Mouse (Mus musculus) liver, adult 2 months (tissue): ENCODE results near the gene Entpd3. TPM values are rescaled to one million over a fixed set of nuclear protein-coding genes. Genes with fewer than 3 reads are reported as not detected.

ENCODE experiments used
- DNase-seq: peaks from one replicate; pipeline ENCODE4 v3.0.0-alpha.2; 2011; ENCODE audit warnings: low read depth, low spot score; ENCODE audit errors: extremely low read depth
- H3K27ac ChIP-seq: fragments of 200-500 bp; replicated peaks from 2 replicates; pipeline ENCODE4 v1.5.1; 2012; ENCODE audit warnings: low read depth, mild to moderate bottlenecking, control low read depth, inconsistent platforms, low read length; ENCODE audit not compliant: insufficient read depth
- H3K27me3 ChIP-seq: fragments of 200-500 bp; 2 replicates; pipeline ENCODE4 v1.6.1; 2012; ENCODE audit warnings: mild to moderate bottlenecking, moderate library complexity, low read length, inconsistent platforms; ENCODE audit not compliant: control insufficient read depth, insufficient read depth
- H3K36me3 ChIP-seq: fragments of 200-500 bp; 2 replicates; pipeline ENCODE4 v1.6.1; 2012; ENCODE audit warnings: low read length, inconsistent platforms; ENCODE audit not compliant: control insufficient read depth, insufficient read depth
- H3K4me1 ChIP-seq: fragments of 200-500 bp; 2 replicates; pipeline ENCODE4 v1.6.1; 2011; ENCODE audit warnings: low read length; ENCODE audit not compliant: control insufficient read depth, insufficient read depth
- H3K4me3 ChIP-seq: fragments of 200-500 bp; 2 replicates; pipeline ENCODE4 v1.5.1; 2011; ENCODE audit warnings: low read depth, mild to moderate bottlenecking, control low read depth, low read length, moderate library complexity; ENCODE audit not compliant: insufficient read depth
- H3K79me2 ChIP-seq: fragments of 200-500 bp; 2 replicates; pipeline ENCODE4 v1.6.1; 2012; ENCODE audit warnings: inconsistent platforms, mild to moderate bottlenecking, low read length, moderate library complexity; ENCODE audit not compliant: control insufficient read depth, insufficient read depth
- H3K9ac ChIP-seq: fragments of 200-500 bp; 2 replicates; pipeline ENCODE4 v1.6.1; 2012; ENCODE audit warnings: low read depth, mild to moderate bottlenecking, control low read depth, inconsistent platforms, low read length
- CTCF ChIP-seq: fragments of 200-500 bp; IDR thresholded peaks from 2 replicates; pipeline ENCODE4 v1.5.1; 2011; ENCODE audit warnings: low read depth, low read length, control low read depth
- POLR2A ChIP-seq: fragments of 200-500 bp; IDR thresholded peaks from 2 replicates; pipeline ENCODE4 v1.6.1; 2011; ENCODE audit warnings: low read length, control low read depth; ENCODE audit not compliant: insufficient read depth; ENCODE audit errors: extremely low read depth
- WGBS: fragments of 180-500 bp; shearing (Covaris S2); methylation state at CpG from one replicate; pipeline ENCODE4 v1.1.7; 2018; 5-methylcytosine and 5-hydroxymethylcytosine counted together
- polyA plus RNA-seq: library from polyadenylated mRNA; depleted of rRNA; stranded (reverse); fragments of >200 nt; gene quantifications from 2 replicates; pipeline ENCODE4 v1.2.3, GENCODE M21; 2012
- total RNA-seq: library from RNA; depleted of rRNA; stranded (reverse); fragments of >200 nt; gene quantifications from 2 replicates; pipeline ENCODE4 v1.2.3, GENCODE M21; 2014

The Entpd3 gene
- total and polyA plus RNA-seq, 2 experiments = not detected

GRCm38 (mm10) chr9:120564247-120564646 lies 24.6 kb downstream of the Entpd3 start:
- Histone ChIP-seq H3K4me1 (no peaks in the 10 kb centered on the region), H3K27me3 (no peaks in the 10 kb centered on the region), H3K36me3 (no peaks in the 10 kb centered on the region), H3K4me3 (no peak overlapping the region), H3K79me2 (no peaks in the 10 kb centered on the region), H3K9ac (no peak overlapping the region), H3K27ac (no peak overlapping the region)
- WGBS = 80% methylated on average over 2 of the region's 2 CpGs
- DNase-seq = no peak
- no peak for TF ChIP-seq CTCF
- no peak for TF ChIP-seq POLR2A

DNA sequence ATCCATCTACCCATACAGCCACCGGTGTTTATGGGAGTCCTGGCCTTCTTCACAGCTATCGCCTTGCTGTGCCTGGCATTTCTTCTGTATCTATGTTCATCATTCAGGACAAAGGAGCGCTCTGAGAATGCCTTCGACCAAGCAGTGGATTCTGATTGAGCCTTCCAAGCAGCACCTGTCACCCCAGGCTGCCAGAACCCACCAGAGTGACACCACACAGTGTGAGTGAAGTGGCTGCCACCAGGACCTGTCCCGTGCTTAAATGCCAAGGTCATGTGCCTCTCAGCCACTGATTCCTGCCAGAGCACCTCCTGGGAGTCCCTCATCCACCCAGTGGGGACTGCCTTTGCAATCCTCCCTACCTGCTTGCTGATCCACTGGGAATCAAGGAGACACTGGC lies 26.8 kb downstream of the Entpd3 start:
- Histone ChIP-seq H3K4me1 (0 out of 2 replicates have a peak, but pooled peaks cover 2% of the 10 kb centered on the region), H3K9ac (no peak overlapping the region), H3K4me3 (no peak overlapping the region), H3K27me3 (no peaks in the 10 kb centered on the region), H3K27ac (no peak overlapping the region), H3K79me2 (peaks cover under 1% of the 10 kb centered on the region; the same call in 1 of the 2 replicates), H3K36me3 (no peaks in the 10 kb centered on the region)
- WGBS = 70% methylated on average over 5 of the region's 5 CpGs
- TF ChIP-seq POLR2A (no peak), CTCF (no peak)
- no peak for DNase-seq

DNA sequence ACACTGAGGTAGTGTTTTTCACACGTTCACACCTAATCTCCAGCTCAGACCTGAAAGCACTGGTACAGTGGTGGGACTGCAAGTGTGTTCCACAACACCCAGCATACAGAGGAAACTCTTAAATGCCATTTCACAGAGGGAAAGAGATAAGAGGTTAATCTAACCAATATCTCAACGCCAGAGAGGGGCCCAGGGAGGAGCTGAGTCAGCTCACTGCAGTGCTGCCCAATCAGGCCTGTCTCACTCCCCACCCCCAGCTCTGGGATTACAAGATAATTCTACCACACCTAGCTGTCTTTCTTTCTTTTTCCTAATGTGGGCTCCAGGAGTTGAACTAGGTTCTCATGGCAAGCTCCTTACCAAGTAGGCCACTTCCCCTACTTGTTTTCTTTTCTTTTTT lies 29.3 kb downstream of the Entpd3 start:
- Histone ChIP-seq H3K9ac (no peak overlapping the region), H3K4me1 (peaks cover 5% of the 10 kb centered on the region), H3K27ac (no peak overlapping the region), H3K4me3 (no peak overlapping the region), H3K27me3 (no peaks in the 10 kb centered on the region), H3K79me2 (peaks cover 10% of the 10 kb centered on the region; the same call in 1 of the 2 replicates), H3K36me3 (peaks cover 14% of the 10 kb centered on the region; the same call in 1 of the 2 replicates)
- 64% methylated on average over 2 of the region's 2 CpGs for WGBS
- DNase-seq = no peak
- TF ChIP-seq POLR2A (no peak), CTCF (no peak)

DNA sequence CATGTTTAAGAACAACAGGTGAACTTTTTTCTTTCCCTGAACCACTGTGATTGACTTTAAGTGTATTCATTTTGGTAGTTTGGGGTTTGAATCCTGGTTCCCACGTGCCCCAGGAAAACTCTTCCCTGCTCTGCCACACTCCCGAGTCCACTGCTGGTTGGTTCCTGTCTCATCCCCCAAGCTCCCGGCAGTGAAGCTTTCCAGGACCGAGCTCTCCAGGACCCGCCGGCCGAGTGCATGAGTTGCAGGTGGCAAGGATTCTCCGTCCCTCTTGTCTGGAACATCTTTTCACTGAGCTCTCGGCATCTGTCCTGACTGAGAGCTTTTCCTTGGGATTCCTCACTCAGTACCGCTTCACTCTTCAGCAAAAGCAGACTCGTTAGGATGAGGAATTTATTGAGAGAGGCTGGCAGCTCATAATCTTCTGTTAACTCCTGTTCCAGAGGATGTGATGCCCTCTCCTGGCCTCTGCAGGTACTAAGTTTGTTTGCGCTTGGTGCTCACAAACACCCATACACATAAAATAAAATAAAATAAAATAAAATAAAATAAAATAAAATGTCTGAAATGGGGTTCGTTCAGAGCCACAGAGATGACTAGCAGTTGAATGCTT lies 30.2 kb downstream of the Entpd3 start:
- DNase-seq = peak; percentile 15
- H3K27ac ChIP-seq = no peak overlapping the region
- H3K4me1 ChIP-seq = peaks cover 5% of the 10 kb centered on the region
- H3K79me2 ChIP-seq = peaks cover 10% of the 10 kb centered on the region; the same call in 1 of the 2 replicates
- H3K36me3 ChIP-seq = peaks cover 19% of the 10 kb centered on the region; the same call in 1 of the 2 replicates
- no peak overlapping the region for H3K4me3 ChIP-seq
- WGBS = 73% methylated on average over 13 of the region's 13 CpGs
- H3K27me3 ChIP-seq = no peaks in the 10 kb centered on the region
- no peak overlapping the region for H3K9ac ChIP-seq
- TF ChIP-seq POLR2A = no peak
- no peak for TF ChIP-seq CTCF

DNA sequence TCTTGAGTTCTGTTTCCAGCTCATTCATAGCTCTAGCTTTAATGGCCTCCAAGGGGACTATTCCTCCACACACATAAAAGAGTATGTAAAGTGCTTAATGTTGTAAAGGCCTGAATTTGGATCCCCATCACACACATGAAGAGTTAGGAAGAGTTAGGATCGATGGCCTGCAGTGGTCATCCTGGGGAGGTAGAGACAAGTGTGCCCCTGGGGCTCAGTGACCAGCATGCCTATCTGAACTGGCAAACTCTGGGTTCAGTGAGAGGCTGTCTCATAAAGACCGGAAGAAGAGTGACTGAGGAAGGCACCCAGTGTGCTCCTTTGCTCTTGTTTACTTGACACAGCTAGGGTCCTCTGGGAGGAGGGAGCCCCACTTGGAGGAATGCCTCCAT lies 30.7 kb downstream of the Entpd3 start:
- Histone ChIP-seq H3K27ac (no peak overlapping the region), H3K4me1 (peaks cover 5% of the 10 kb centered on the region), H3K9ac (no peak overlapping the region), H3K36me3 (peaks cover 23% of the 10 kb centered on the region; the same call in 1 of the 2 replicates), H3K79me2 (peaks cover 10% of the 10 kb centered on the region; the same call in 1 of the 2 replicates), H3K27me3 (no peaks in the 10 kb centered on the region), H3K4me3 (no peak overlapping the region)
- WGBS = 58% methylated on average over 2 of the region's 2 CpGs
- no peak for DNase-seq
- TF ChIP-seq CTCF = no peak
- no peak for TF ChIP-seq POLR2A

GRCm38 (mm10) chr9:120570741-120571592 lies 31.3 kb downstream of the Entpd3 start, which contains the start of gene Rpl14:
Gene Rpl14 (plus strand): TSS chr9:120571444.
- WGBS = 3% methylated on average over 43 of the region's 43 CpGs
- Histone ChIP-seq H3K4me1 (peaks cover 5% of the 10 kb centered on the region), H3K36me3 (peaks cover 23% of the 10 kb centered on the region; the same call in 1 of the 2 replicates), H3K79me2 (peaks cover 10% of the 10 kb centered on the region; the same call in 1 of the 2 replicates), H3K4me3 (peak within 1 kb of the TSS; percentile 95), H3K27me3 (no peaks in the 10 kb centered on the region), H3K27ac (peak within 1 kb of the TSS; percentile 81), H3K9ac (peak within 1 kb of the TSS; percentile 99)
- TF ChIP-seq POLR2A (peak; percentile 87; the same call in 1 of the 2 replicates), CTCF (no peak)
- peak; percentile 85 for DNase-seq
